In the genomic region with DNA sequence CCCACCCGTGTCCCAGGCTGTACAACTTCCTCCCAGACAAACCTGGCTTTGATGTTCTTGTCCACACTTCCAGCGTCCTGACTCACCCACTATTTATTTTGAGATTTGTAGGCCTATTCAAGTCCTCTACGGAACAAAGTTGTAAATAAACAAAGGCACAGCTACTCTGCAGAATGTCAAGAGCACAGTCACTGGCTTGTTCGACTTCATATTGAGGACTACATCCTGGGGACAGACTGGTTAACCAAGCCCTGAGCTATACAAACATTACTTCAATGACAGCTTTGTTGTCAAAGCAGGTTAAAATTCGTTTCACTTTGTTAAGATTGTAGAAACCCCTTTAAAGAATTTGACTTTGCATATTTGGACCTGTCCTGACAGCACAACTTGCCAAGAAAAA, we compare ENCODE assay signal across 25 mouse cellular contexts.
"Had no signal": no experiment of that assay in that cellular context is flagged by ENCODE, and none has a peak within 500 bp of the region (broad histone marks: within the 10 kb centered on the region; RNA-seq: fewer than 3 reads in every experiment).

No protein-coding gene starts in this region.

- H3K4me1 ChIP-seq: intestine, embryonic 15.5 days; kidney, embryonic 15.5 days; limb, embryonic 13.5 days; liver, embryonic 12.5 days; liver, embryonic 15.5 days; midbrain, embryonic 10.5 days; midbrain, embryonic 13.5 days; neural tube, embryonic 13.5 days had no signal

- H3K9me3 ChIP-seq: intestine, embryonic 15.5 days; kidney, embryonic 15.5 days; limb, embryonic 13.5 days; liver, embryonic 12.5 days; liver, embryonic 15.5 days; midbrain, embryonic 10.5 days; midbrain, embryonic 13.5 days; neural tube, embryonic 13.5 days had no signal

- DNase-seq: kidney, adult 11 months; kidney, adult 8-10 months; kidney, postnatal 10 days; kidney, postnatal 36 days; layer of hippocampus, postnatal 36 days; liver; lung, adult 18-20 months; lung, postnatal 4 days; retina, postnatal 1 day; right cerebral cortex, postnatal 25 days; spleen, adult 18-20 months; thymus, adult 2 months; thymus, postnatal 14 days; thymus, postnatal 4 days had no signal

- H3K4me2 ChIP-seq: intestine, embryonic 15.5 days; kidney, embryonic 15.5 days; limb, embryonic 13.5 days; liver, embryonic 12.5 days; liver, embryonic 15.5 days; midbrain, embryonic 13.5 days; neural tube, embryonic 13.5 days had no signal

- ATAC-seq: intestine, embryonic 15.5 days; liver, embryonic 12.5 days; midbrain, embryonic 13.5 days; midbrain, embryonic 16.5 days had no signal

- H3K27me3 ChIP-seq: intestine, embryonic 15.5 days; kidney, embryonic 15.5 days; limb, embryonic 13.5 days; liver, embryonic 12.5 days; liver, embryonic 15.5 days; midbrain, embryonic 13.5 days; neural tube, embryonic 13.5 days had no signal

- H3K36me3 ChIP-seq: intestine, embryonic 15.5 days; kidney, embryonic 15.5 days; limb, embryonic 13.5 days; liver, embryonic 12.5 days; liver, embryonic 15.5 days; midbrain, embryonic 10.5 days; midbrain, embryonic 13.5 days; neural tube, embryonic 13.5 days had no signal

- H3K4me3 ChIP-seq: intestine, embryonic 15.5 days; kidney, embryonic 15.5 days; left cerebral cortex, adult 2 months; limb, embryonic 13.5 days; liver, embryonic 12.5 days; liver, embryonic 15.5 days; midbrain, embryonic 10.5 days; midbrain, embryonic 13.5 days; myocyte; neural tube, embryonic 13.5 days had no signal

- H3K9ac ChIP-seq: intestine, embryonic 15.5 days; kidney, embryonic 15.5 days; limb, embryonic 13.5 days; liver, embryonic 12.5 days; liver, embryonic 15.5 days; midbrain, embryonic 13.5 days; neural tube, embryonic 13.5 days had no signal

- H3K27ac ChIP-seq: intestine, embryonic 15.5 days; kidney, embryonic 15.5 days; left cerebral cortex, adult 2 months; limb, embryonic 13.5 days; liver, embryonic 12.5 days; liver, embryonic 15.5 days; midbrain, embryonic 10.5 days; midbrain, embryonic 13.5 days; neural tube, embryonic 13.5 days had no signal
